Mouse (Mus musculus) left cerebral cortex, adult 2 months (tissue): ENCODE results near the gene Napepld. TPM values are rescaled to one million over a fixed set of nuclear protein-coding genes. Genes with fewer than 3 reads are reported as not detected.
A peak's percentile ranks its signal among the peaks of the same experiment; 100 is the strongest.
"Not testable (repeated sequence)": the region's sequence is repeated elsewhere in the genome, so short reads cannot be mapped to it uniquely, and the experiment has no call there.

Experiments
- DNase-seq, 2 experiments: peaks; one replicate each; pipeline ENCODE4 v3.0.0; 2021 to 2022; ENCODE audit warnings: low spot score in 2 of 2, mixed read lengths in 1 of 2; ENCODE audit errors: extremely low spot score in 1 of 2
- H3K27ac ChIP-seq: fragments of 200-600 bp; 2 replicates; pipeline ENCODE4 v1.8.1; 2022
- H3K4me3 ChIP-seq: fragments of 200-600 bp; 2 replicates; pipeline ENCODE4 v1.8.1; 2022
- CTCF ChIP-seq: fragments of 200-600 bp; IDR thresholded peaks from 2 replicates; pipeline ENCODE4 v1.8.1; 2022; ENCODE audit warnings: antibody characterized with exemption, mild to moderate bottlenecking, moderate library complexity
- intact Hi-C: fragments of 180-260 bp; cut with DNase I; formaldehyde crosslinking; loops from one replicate; pipeline ENCODE4 v1.15.1; 2025
- total RNA-seq, 2 experiments: library from RNA; stranded (reverse); gene quantifications; 2 replicates each; pipeline ENCODE4 v1.2.3; 2021

Gene Napepld
- total RNA-seq, 2 experiments from 2014 or later: 13.5 to 15.5 TPM

GRCm38 (mm10) chr5:21702873-21703475 is 1.8 kb upstream of the Napepld start:
- TF ChIP-seq CTCF: no peak
- Histone ChIP-seq H3K27ac (no peak overlapping the region), H3K4me3 (no peak overlapping the region)
- intact Hi-C loops: no loop called here
- DNase-seq: no peak

DNA sequence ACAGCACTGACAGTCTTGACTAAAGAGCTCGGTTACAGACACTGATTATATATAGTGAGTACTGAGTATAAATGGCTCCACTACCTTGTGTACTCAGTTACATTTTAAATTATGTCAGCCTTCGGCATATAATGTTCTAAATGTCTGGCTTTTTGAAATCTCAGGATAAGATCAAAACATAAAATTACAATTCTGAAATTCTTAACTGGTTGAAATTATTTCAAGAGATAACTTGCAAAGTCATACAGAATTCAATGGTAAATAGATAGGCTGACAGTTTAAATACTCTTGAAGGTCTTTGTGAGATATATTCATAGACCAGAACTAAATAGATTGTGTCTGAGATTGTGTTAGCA is 791 bp upstream of the Napepld start:
- intact Hi-C loops: no loop called here
- TF ChIP-seq CTCF: no peak
- no peak for DNase-seq
- Histone ChIP-seq H3K4me3 (peak overlapping the region; percentile 64), H3K27ac (peak overlapping the region; percentile 99)

DNA sequence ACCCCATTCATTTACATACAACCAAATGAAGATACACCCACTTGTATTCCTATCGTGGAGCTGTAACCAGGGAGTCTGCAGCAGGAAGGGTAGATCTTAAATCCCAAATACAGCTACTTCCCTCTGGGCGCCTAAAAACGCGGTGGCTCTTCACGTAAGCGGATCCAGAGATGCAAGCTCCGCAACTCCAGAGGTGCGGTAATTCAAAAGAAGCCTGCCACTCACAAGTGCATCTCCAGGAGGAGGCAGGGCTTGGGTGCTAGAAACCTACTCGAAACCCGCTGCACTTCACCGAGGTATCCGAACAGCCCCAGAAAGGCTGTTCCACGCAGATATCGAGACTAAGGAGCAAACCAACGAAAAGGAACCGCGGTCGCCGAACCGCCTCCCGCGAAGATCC is 262 bp downstream of the Napepld start:
- peak overlapping the region; percentile 99 for H3K27ac ChIP-seq
- intact Hi-C loops: loop anchor here (1.0 to 2.0 kb wide), 2 partner anchors 32 to 43 kb away; no protein-coding TSS in a partner anchor
- no peak for DNase-seq
- peak overlapping the region; percentile 64 for H3K4me3 ChIP-seq
- no peak; the same call in 1 of the 2 replicates for TF ChIP-seq CTCF

- no peak for DNase-seq
- Histone ChIP-seq H3K27ac (no peak overlapping the region; the same call in 1 of the 2 replicates), H3K4me3 (peak overlapping the region; percentile 64)
- TF ChIP-seq CTCF: no peak
- intact Hi-C loops: loop anchor here (2.0 kb wide), 1 partner anchor 32 kb away; no protein-coding TSS in a partner anchor
Observed at GRCm38 (mm10) chr5:21700272-21700821, 849 bp downstream of the Napepld start.

DNA sequence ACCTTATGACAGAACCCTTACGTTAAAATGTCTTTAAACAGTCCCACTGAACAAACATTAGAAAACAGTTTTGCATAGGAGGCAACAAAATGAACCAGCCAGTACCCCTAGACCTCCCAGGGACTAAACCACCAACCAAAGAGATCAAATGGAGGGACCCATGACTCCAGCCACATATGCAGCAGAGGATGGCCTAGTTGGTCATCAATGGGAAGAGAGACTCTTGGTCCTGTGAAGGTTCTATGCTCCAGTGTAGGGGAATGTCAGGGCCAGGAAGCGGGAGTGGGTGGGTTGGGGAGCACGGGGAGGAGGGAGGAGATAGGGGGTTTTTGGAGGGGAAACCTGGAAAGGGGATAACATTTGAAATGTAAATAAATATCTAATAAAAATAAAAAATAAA is 1.6 kb downstream of the Napepld start:
- intact Hi-C loops, DNase-seq, H3K27ac ChIP-seq: not testable (repeated sequence)
- H3K4me3 ChIP-seq: peak overlapping the region; percentile 64

GRCm38 (mm10) chr5:21694854-21695490 is 6.2 kb downstream of the Napepld start:
- no peak for DNase-seq
- TF ChIP-seq CTCF: no peak
- intact Hi-C loops: no loop called here
- H3K27ac ChIP-seq: no peak overlapping the region
- no peak overlapping the region for H3K4me3 ChIP-seq

- no peak for TF ChIP-seq CTCF
- no peak overlapping the region for H3K4me3 ChIP-seq
Observed at GRCm38 (mm10) chr5:21693372-21693870, 7.8 kb downstream of the Napepld start.

DNA sequence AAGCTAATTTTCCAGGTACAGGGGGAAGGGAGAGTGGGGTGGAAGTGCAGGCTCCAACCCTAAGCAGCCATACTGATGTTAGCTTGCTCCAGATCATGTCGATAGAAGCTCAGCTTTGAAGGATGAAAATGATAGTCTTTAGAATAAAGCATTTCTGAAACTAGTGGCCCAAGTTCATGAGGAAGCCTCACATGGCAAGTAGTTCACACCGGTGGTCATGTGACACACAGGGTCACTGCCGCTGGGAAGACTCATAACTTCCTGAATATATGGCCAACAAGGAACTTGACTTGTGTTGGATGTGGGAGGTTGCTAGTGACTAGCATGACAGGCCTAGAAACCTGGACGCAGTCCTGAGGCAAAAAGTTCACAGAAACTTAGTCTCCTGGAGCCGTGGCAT is 9.0 kb downstream of the Napepld start:
- no peak for DNase-seq
- TF ChIP-seq CTCF: no peak
- intact Hi-C loops: no loop called here
- Histone ChIP-seq H3K4me3 (no peak overlapping the region), H3K27ac (no peak overlapping the region)

More at GRCm38 (mm10) chr5:21693372-21693870, 7.8 kb downstream of the Napepld start:
- intact Hi-C loops: no loop called here
- DNase-seq: no peak
- no peak overlapping the region for H3K27ac ChIP-seq

DNA sequence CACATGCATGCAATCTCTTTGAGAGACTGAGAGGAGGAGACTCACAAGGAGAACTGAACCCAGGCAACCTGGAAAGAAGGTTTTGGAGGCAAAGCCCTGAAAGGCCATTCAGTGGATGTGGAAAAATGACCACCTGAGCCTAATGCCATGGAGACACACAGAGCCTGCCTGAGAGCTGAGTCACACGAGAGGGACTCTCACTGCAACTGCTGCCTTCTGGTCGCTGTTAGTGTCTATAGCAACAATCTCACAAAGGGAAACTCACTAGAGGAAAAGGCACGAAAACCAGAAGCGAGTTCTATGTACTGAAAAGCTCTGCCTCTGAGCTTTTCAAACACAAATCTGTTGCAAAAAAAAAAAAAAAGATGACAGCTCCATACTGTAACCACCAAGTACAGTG is 14.2 kb downstream of the Napepld start:
- no peak for TF ChIP-seq CTCF
- no peak overlapping the region for H3K4me3 ChIP-seq
- no peak for DNase-seq
- no peak overlapping the region for H3K27ac ChIP-seq
- intact Hi-C loops: no loop called here

GRCm38 (mm10) chr5:21685001-21685400 is 16.2 kb downstream of the Napepld start:
- H3K27ac ChIP-seq: no peak overlapping the region
- intact Hi-C loops: no loop called here
- no peak overlapping the region for H3K4me3 ChIP-seq
- TF ChIP-seq CTCF: no peak
- DNase-seq: no peak

DNA sequence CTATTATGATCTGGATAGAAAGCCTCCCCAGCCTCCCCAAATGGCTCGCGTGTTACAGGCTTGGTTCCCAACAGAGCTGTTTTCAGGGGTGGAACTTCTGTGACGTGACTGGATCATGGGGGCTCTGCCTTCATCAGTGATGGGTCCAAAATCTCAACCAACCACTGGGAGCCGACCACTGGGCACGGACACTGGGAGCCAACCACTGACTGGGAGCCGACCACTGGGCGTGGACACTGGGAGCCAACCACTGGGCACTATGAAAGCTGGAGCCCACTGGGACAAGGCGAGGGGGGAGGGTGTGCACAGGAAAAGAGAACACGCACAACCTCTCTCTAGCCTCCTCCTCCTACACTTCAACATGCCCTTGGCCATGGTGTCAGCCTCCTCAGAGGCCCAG is 17.4 kb downstream of the Napepld start:
- Histone ChIP-seq H3K4me3 (no peak overlapping the region), H3K27ac (no peak overlapping the region)
- no peak for DNase-seq
- TF ChIP-seq CTCF: no peak
- intact Hi-C loops: no loop called here

DNA sequence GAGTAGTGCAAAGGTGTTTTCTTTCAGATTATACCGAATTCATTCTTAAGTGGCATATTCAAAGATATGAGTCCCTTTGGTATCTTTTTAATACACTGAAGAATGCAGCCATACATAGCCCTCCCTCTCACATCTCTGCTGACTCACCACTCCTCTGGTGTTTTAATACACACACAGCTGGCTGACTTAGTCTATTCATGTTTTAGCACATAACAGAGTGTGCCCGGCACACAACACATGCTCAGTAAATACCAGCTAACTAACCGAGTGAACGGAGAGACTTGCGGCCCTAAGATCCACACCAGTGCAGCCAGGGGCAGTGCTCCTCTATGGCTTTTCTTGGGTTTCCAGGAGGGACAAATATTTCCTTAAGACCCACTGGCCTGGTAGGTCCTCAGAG is 20.3 kb downstream of the Napepld start:
- TF ChIP-seq CTCF: no peak
- DNase-seq: no peak
- H3K27ac ChIP-seq: peak overlapping the region; percentile 59
- intact Hi-C loops: no loop called here
- H3K4me3 ChIP-seq: no peak overlapping the region

DNA sequence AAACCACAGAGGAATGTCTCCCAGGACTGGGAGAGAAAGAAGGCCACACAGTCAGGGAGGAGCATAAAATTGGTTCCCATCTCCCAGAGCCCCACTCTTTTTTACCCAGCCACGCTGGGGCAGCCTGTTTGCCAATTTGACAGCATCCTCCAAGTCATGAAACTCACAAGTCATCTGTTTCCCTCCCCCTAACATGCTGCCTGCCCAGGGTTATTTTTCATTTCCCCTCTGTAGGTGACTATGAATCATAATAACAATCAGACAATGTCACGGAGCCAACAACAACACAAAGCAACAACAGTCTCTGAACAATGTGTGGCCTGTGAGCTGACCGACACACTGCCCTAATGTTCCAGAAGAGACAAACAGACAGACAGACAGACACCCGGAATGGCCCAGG is 21.2 kb downstream of the Napepld start:
- no peak overlapping the region for H3K4me3 ChIP-seq
- DNase-seq: no peak
- intact Hi-C loops: no loop called here
- H3K27ac ChIP-seq: peak overlapping the region; percentile 0; the same call in 1 of the 2 replicates
- TF ChIP-seq CTCF: no peak
